Mouse (Mus musculus): ENCODE results near the gene Zfp982. TPM values are rescaled to one million over a fixed set of nuclear protein-coding genes. Genes with fewer than 3 reads are reported as not detected.
"Not testable (repeated sequence)": the region's sequence is repeated elsewhere in the genome, so short reads cannot be mapped to it uniquely, and the experiment has no call there.

The Zfp982 gene
- polyA plus RNA-seq, 1 experiment from 2014 or later: 6.5 TPM

DNA sequence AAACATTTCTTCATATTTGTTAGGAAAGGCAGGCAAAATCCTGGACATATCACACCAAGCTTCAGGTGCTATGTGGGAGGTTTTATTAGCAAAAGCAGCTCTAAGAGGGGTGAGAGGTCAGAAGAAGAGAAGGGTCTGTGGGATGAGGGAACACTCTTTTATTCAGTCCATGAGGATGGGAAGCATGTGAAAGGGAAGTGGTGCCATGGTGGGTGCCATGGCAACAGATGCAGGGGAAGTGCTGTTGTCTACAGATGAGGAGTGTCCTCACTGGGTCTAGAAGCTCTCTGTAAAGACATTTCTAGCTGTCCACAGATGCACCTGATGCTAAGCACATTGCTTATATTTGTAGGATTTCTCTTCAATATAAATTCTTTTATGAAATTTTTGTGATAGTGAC lies 48.9 kb downstream of the Zfp982 start:
- H3K4me3 ChIP-seq (replicated peaks; ENCODE audit: low read depth, low read length): no peak overlapping the region
- DNase-seq (no peak), ATAC-seq (ENCODE audit: low FRiP score, low TSS enrichment) (no peak)
- H3K4me2 ChIP-seq (ENCODE audit: low read length): no peak overlapping the region
- H3K9ac ChIP-seq (replicated peaks; ENCODE audit: low read length): no peak overlapping the region
- no peaks in the 10 kb centered on the region for H3K4me1 ChIP-seq (ENCODE audit: control insufficient read depth, insufficient read depth, low read length)
- no peaks in the 10 kb centered on the region for H3K36me3 ChIP-seq (ENCODE audit: control insufficient read depth, insufficient read depth, low read length)
- peaks cover 48% of the 10 kb centered on the region for H3K9me3 ChIP-seq (ENCODE audit: control insufficient read depth, low read length)
- no peak overlapping the region for H3K27ac ChIP-seq (replicated peaks; ENCODE audit: low read depth, low read length)
- no peaks in the 10 kb centered on the region for H3K27me3 ChIP-seq (ENCODE audit: control insufficient read depth, insufficient read depth, low read length)

DNA sequence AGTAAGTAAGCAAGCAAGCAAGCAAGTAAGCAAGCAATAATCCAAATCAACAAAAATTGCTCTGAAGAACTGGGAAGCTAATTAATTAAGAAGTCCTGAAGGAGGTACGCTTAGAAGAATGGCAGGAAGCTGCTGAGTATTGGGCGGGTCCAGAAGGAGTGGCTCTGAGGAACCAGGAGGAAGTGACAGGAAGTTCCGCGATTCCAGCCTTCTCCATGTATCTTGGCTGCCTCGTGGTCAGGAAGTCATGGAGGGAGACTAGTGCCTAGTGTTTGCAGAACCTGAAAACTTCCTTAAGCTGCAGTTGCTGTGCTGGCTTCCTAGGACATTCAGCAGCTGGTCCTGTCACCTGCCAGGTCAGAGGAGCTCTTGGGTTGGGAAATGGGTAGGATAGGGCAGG lies 60.9 kb downstream of the Zfp982 start, which contains the start of gene Zfp985:
TSS of gene Zfp985 (plus strand) at position 207 of the 400 bp plus-strand sequence.
- not testable (repeated sequence) for H3K27ac ChIP-seq (replicated peaks; ENCODE audit: low read depth, low read length); H3K4me3 ChIP-seq (replicated peaks; ENCODE audit: low read depth, low read length); ATAC-seq (ENCODE audit: low FRiP score, low TSS enrichment); H3K9ac ChIP-seq (replicated peaks; ENCODE audit: low read length); H3K9me3 ChIP-seq (ENCODE audit: control insufficient read depth, low read length); H3K27me3 ChIP-seq (ENCODE audit: control insufficient read depth, insufficient read depth, low read length); H3K4me2 ChIP-seq (ENCODE audit: low read length); H3K36me3 ChIP-seq (ENCODE audit: control insufficient read depth, insufficient read depth, low read length); DNase-seq; H3K4me1 ChIP-seq (ENCODE audit: control insufficient read depth, insufficient read depth, low read length)
- WGBS: 81% methylated on average over 5 of the region's 5 CpGs

DNA sequence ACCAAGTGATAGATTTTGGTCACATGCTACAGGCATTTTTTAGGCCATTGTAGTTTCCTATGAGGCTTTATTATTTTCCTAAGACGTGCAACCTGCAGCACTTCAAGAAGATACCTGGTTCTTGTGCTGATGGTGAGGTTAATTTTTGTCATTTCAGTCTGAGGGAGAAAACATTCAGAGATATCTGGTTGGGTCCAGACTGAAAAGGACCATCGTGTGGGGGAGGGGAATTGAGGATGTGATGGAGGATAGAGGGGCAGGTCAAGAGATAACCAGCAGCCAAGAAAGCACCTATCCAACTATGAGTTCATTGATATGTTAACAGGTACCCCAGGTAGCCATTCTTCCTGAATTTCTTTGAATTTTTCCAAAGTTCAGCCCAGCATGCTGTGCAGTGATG lies 62.1 kb downstream of the Zfp982 start:
- H3K9me3 ChIP-seq (ENCODE audit: control insufficient read depth, low read length); H3K27me3 ChIP-seq (ENCODE audit: control insufficient read depth, insufficient read depth, low read length); DNase-seq; H3K4me3 ChIP-seq (replicated peaks; ENCODE audit: low read depth, low read length); H3K4me1 ChIP-seq (ENCODE audit: control insufficient read depth, insufficient read depth, low read length); H3K9ac ChIP-seq (replicated peaks; ENCODE audit: low read length); H3K4me2 ChIP-seq (ENCODE audit: low read length); H3K36me3 ChIP-seq (ENCODE audit: control insufficient read depth, insufficient read depth, low read length); ATAC-seq (ENCODE audit: low FRiP score, low TSS enrichment); H3K27ac ChIP-seq (replicated peaks; ENCODE audit: low read depth, low read length): not testable (repeated sequence)
- WGBS: 78% methylated on average over 2 of the region's 2 CpGs

- not testable (repeated sequence) for H3K36me3 ChIP-seq (ENCODE audit: control insufficient read depth, insufficient read depth, low read length); H3K9me3 ChIP-seq (ENCODE audit: control insufficient read depth, low read length); ATAC-seq (ENCODE audit: low FRiP score, low TSS enrichment); H3K4me1 ChIP-seq (ENCODE audit: control insufficient read depth, insufficient read depth, low read length); H3K4me3 ChIP-seq (replicated peaks; ENCODE audit: low read depth, low read length); DNase-seq; H3K4me2 ChIP-seq (ENCODE audit: low read length); H3K9ac ChIP-seq (replicated peaks; ENCODE audit: low read length); H3K27me3 ChIP-seq (ENCODE audit: control insufficient read depth, insufficient read depth, low read length); H3K27ac ChIP-seq (replicated peaks; ENCODE audit: low read depth, low read length)
- 57% methylated on average over 1 of the region's 1 CpGs for WGBS
Observed at GRCm38 (mm10) chr4:147556921-147557320, 64.7 kb downstream of the Zfp982 start.

DNA sequence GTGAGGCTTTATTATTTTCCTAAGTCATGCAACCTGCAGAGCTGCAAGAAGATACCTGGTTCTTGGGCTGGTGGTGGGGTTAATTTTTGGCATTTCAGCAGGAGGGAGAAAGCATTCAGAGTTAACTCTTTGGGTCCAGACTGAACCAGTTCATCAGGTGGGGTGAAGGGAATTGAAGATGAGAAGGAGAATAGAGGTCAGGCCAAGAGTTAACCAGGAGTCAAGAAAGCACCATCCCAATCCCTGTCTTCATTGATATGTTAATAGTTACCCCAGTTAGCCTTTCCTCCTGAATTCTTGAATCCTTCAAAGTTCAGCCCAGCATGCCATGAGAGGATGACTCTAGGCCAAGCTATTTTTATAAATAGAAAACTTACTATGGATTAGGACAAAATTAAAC lies 65.8 kb downstream of the Zfp982 start:
- H3K9me3 ChIP-seq (ENCODE audit: control insufficient read depth, low read length): peaks cover 10% of the 10 kb centered on the region
- DNase-seq; H3K4me1 ChIP-seq (ENCODE audit: control insufficient read depth, insufficient read depth, low read length); H3K4me2 ChIP-seq (ENCODE audit: low read length); H3K9ac ChIP-seq (replicated peaks; ENCODE audit: low read length); ATAC-seq (ENCODE audit: low FRiP score, low TSS enrichment); H3K4me3 ChIP-seq (replicated peaks; ENCODE audit: low read depth, low read length); H3K27ac ChIP-seq (replicated peaks; ENCODE audit: low read depth, low read length); H3K36me3 ChIP-seq (ENCODE audit: control insufficient read depth, insufficient read depth, low read length); H3K27me3 ChIP-seq (ENCODE audit: control insufficient read depth, insufficient read depth, low read length): not testable (repeated sequence)

DNA sequence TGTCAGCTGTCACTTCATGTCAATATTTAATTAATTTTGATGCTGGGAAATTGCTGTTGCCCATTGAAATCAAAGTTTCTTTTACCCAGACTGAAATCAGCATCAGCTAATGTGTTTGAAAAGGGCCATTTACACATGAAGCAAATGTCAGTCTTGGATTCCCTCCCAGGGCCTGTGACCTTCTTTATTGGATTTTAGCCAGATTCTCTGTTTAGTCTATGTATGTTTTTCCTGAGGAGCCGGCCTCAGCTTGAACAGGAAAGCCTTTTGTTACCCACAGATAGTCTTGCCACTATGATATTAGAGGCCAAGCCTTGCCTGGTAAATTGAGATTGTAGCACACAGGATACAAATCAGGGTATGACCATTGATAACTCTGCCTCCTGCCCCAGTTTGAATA lies 66.9 kb downstream of the Zfp982 start:
- H3K4me1 ChIP-seq (ENCODE audit: control insufficient read depth, insufficient read depth, low read length): not testable (repeated sequence)
- DNase-seq: peak; percentile 29
- 41% methylated on average over 1 of the region's 1 CpGs for WGBS

More for the DNA sequence above, 66.9 kb downstream of the Zfp982 start:
- H3K27me3 ChIP-seq (ENCODE audit: control insufficient read depth, insufficient read depth, low read length); H3K4me3 ChIP-seq (replicated peaks; ENCODE audit: low read depth, low read length); ATAC-seq (ENCODE audit: low FRiP score, low TSS enrichment); H3K27ac ChIP-seq (replicated peaks; ENCODE audit: low read depth, low read length); H3K9ac ChIP-seq (replicated peaks; ENCODE audit: low read length); H3K4me2 ChIP-seq (ENCODE audit: low read length); H3K36me3 ChIP-seq (ENCODE audit: control insufficient read depth, insufficient read depth, low read length): not testable (repeated sequence)
- peaks cover 11% of the 10 kb centered on the region for H3K9me3 ChIP-seq (ENCODE audit: control insufficient read depth, low read length)

Other genes with a start within 250 kb of the Zfp982 start
- gene Zfp988, start 186.7 kb upstream of the Zfp982 start, polyA plus RNA-seq (2014; fragmentation: Nextera tagmentation; extraction: Ambion mirVana): 0.15 TPM in 1 of 2 replicates, not detected in the other
- gene Zfp978, start 131.1 kb upstream of the Zfp982 start, polyA plus RNA-seq (2014; fragmentation: Nextera tagmentation; extraction: Ambion mirVana): 0.22 TPM in 1 of 2 replicates, not detected in the other
- gene Gm16503, start 47.8 kb downstream of the Zfp982 start, polyA plus RNA-seq (2014; fragmentation: Nextera tagmentation; extraction: Ambion mirVana): 0.72 and 0.79 TPM in 2 replicates
- 0.30 TPM in 1 of 2 replicates, not detected in the other for gene Zfp985, start 60.9 kb downstream of the Zfp982 start, polyA plus RNA-seq (2014; fragmentation: Nextera tagmentation; extraction: Ambion mirVana)
- 1.8 and 3.6 TPM in 2 replicates for gene Zfp979, start 150.1 kb downstream of the Zfp982 start, polyA plus RNA-seq (2014; fragmentation: Nextera tagmentation; extraction: Ambion mirVana)
- gene Zfp534, start 210.1 kb downstream of the Zfp982 start, polyA plus RNA-seq (2014; fragmentation: Nextera tagmentation; extraction: Ambion mirVana): not detected in 2 replicates

Measured in midbrain, embryonic 14.5 days (tissue).